Mouse (Mus musculus) liver, adult (tissue): ENCODE data around the gene Lifr.

Source experiments
- GATA4 ChIP-seq: IDR thresholded peaks from 2 replicates; pipeline ENCODE4 v1.6.1; 2014; ENCODE audit warnings: mild to moderate bottlenecking, low read length; ENCODE audit not compliant: insufficient replicate concordance

The Lifr gene

GRCm38 (mm10) chr15:7135982-7136562, 45.7 kb downstream of the Lifr start:
- TF ChIP-seq GATA4, result 0 out of 2 replicates have a peak, but pooled peaks have one; percentile 16

- TF ChIP-seq GATA4, result peak; percentile 64; the same call in 1 of the 2 replicates
Measured at GRCm38 (mm10) chr15:7136912-7137311, 46.5 kb downstream of the Lifr start.

GRCm38 (mm10) chr15:7137607-7138006, 47.2 kb downstream of the Lifr start:
- TF ChIP-seq GATA4, result no peak

- TF ChIP-seq GATA4, result no peak
Measured at GRCm38 (mm10) chr15:7138471-7138870, 48.1 kb downstream of the Lifr start.

- TF ChIP-seq GATA4, result no peak
Measured at GRCm38 (mm10) chr15:7140322-7140721, 49.9 kb downstream of the Lifr start.

- no peak for TF ChIP-seq GATA4
Measured at GRCm38 (mm10) chr15:7141246-7141645, 50.8 kb downstream of the Lifr start.

GRCm38 (mm10) chr15:7143689-7144170, 53.3 kb downstream of the Lifr start:
- TF ChIP-seq GATA4, result peak; percentile 35; the same call in 1 of the 2 replicates

GRCm38 (mm10) chr15:7144542-7144941, 54.1 kb downstream of the Lifr start:
- no peak for TF ChIP-seq GATA4

- no peak for TF ChIP-seq GATA4
Measured at GRCm38 (mm10) chr15:7144942-7145341, 54.5 kb downstream of the Lifr start.

GRCm38 (mm10) chr15:7145555-7145954, 55.1 kb downstream of the Lifr start:
- TF ChIP-seq GATA4, result no peak

GRCm38 (mm10) chr15:7146529-7146928, 56.1 kb downstream of the Lifr start:
- no peak for TF ChIP-seq GATA4

GRCm38 (mm10) chr15:7149796-7150195, 59.4 kb downstream of the Lifr start:
- no peak for TF ChIP-seq GATA4

- no peak for TF ChIP-seq GATA4
Measured at GRCm38 (mm10) chr15:7150591-7150990, 60.2 kb downstream of the Lifr start.

GRCm38 (mm10) chr15:7152116-7152760, 61.8 kb downstream of the Lifr start:
- TF ChIP-seq GATA4, result no peak

GRCm38 (mm10) chr15:7154010-7154736, 63.8 kb downstream of the Lifr start:
- no peak for TF ChIP-seq GATA4

- 0 out of 2 replicates have a peak, but pooled peaks have one; percentile 46 for TF ChIP-seq GATA4
Measured at GRCm38 (mm10) chr15:7154737-7155090, 64.3 kb downstream of the Lifr start.
